Mouse (Mus musculus): ENCODE measurements around the gene Cnnm4. TPM values are rescaled to one million over a fixed set of nuclear protein-coding genes. Genes with fewer than 3 reads are reported as not detected.
"Not testable (repeated sequence)": the region's sequence is repeated elsewhere in the genome, so short reads cannot be mapped to it uniquely, and the experiment has no call there.

The Cnnm4 gene
- total and polyA plus RNA-seq, 3 experiments: 3.0 to 4.6 (median 3.5) TPM

DNA sequence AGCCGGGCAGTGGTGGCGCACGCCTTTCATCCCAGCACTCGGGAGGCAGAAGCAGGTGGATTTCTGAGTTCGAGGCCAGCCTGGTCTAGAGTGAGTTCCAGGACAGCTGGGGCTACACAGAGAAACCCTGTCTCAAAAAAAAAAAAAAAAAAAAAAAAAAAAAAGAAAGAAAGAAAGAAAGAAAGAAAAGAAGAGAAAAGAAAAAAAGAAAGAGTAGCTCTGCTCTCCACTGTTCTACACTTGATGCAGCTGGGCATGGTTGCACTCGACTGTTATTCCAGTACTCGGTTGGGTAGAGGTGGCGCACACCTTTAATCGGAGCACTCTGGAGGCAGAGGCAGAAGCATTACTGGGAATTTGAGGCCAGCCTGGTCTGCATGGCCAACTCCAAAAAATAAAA, 65.4 kb downstream of the Cnnm4 start, which contains the start of gene Ankrd23:
Gene Ankrd23 (minus strand): TSS at position 101 of the 400 bp plus-strand sequence.
- H3K9me3 ChIP-seq (replicated peaks; ENCODE audit: low read length); H3K4me3 ChIP-seq (replicated peaks in 1 of 3; ENCODE audit: low read depth in 2 of 3, low read length in 2 of 3, poor library complexity in 1 of 3); dilution Hi-C loops (cut with MboI; ENCODE audit: extremely low pct_ligation_motif_present, extremely low pct_unique_long_range_greater_than_20kb, low sequenced_read_pairs); H3K4me2 ChIP-seq (ENCODE audit: insufficient read depth, low read depth, poor library complexity, severe bottlenecking); H3K27me3 ChIP-seq (replicated peaks); H3K79me2 ChIP-seq (replicated peaks; ENCODE audit: control insufficient read depth, extremely low read depth, insufficient read depth, poor library complexity, severe bottlenecking); H3K27ac ChIP-seq (ENCODE audit: insufficient read depth, low read depth); DNase-seq (ENCODE audit: extremely low read depth); H3K4me1 ChIP-seq (ENCODE audit: control insufficient read depth in 1 of 2, insufficient read depth in 2 of 2); in situ Hi-C loops (cut with MboI; ENCODE audit: low pct_ligation_motif_present, low pct_unique_long_range_greater_than_20kb, low sequenced_read_pairs); H3K9ac ChIP-seq (ENCODE audit: insufficient read depth, low read depth): not testable (repeated sequence)
- H3K36me3 ChIP-seq (replicated peaks in 1 of 2; ENCODE audit: control insufficient read depth in 1 of 2, insufficient read depth in 1 of 2, low read length in 1 of 2): peaks cover 51 to 87% of the 10 kb centered on the region in 2 experiments

DNA sequence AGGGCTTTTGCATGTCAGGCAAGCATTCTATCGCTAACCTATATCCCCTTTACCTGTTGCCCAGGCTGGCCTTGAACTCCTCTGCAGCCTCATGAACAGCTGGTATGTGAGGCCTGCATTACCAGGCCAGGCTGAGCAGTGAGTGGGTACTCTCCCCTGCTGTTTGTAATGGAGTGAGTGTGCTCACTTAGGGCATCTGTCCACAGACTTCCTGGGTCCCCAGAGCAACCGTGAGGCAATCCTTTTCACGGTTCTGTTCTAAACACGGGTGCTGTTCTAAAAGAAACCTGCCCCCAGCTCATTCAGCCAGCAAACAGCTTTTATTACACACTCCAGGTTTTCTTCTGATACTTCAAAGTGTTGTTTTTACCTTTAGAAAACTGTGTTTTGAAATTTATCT, 67.3 kb downstream of the Cnnm4 start:
- no peak for DNase-seq (ENCODE audit: extremely low read depth)
- dilution Hi-C loops (cut with MboI; ENCODE audit: extremely low pct_ligation_motif_present, extremely low pct_unique_long_range_greater_than_20kb, low sequenced_read_pairs): no loop called here
- no peak overlapping the region for H3K4me3 ChIP-seq (replicated peaks in 1 of 3; ENCODE audit: low read depth in 2 of 3, low read length in 2 of 3, poor library complexity in 1 of 3)
- H3K9ac ChIP-seq (ENCODE audit: insufficient read depth, low read depth): no peak overlapping the region
- no peak overlapping the region for H3K27ac ChIP-seq (ENCODE audit: insufficient read depth, low read depth)
- no peaks in the 10 kb centered on the region for H3K4me1 ChIP-seq (ENCODE audit: control insufficient read depth in 1 of 2, insufficient read depth in 2 of 2)
- H3K4me2 ChIP-seq (ENCODE audit: insufficient read depth, low read depth, poor library complexity, severe bottlenecking): no peak overlapping the region
- H3K36me3 ChIP-seq (replicated peaks in 1 of 2; ENCODE audit: control insufficient read depth in 1 of 2, insufficient read depth in 1 of 2, low read length in 1 of 2): peaks cover 51 to 89% of the 10 kb centered on the region in 2 experiments
- H3K9me3 ChIP-seq (replicated peaks; ENCODE audit: low read length): no peaks in the 10 kb centered on the region
- in situ Hi-C loops (cut with MboI; ENCODE audit: low pct_ligation_motif_present, low pct_unique_long_range_greater_than_20kb, low sequenced_read_pairs): no loop called here
- H3K27me3 ChIP-seq (replicated peaks): no peaks in the 10 kb centered on the region
- TF ChIP-seq IRF4 (IDR thresholded peaks at IDR 0.05; ENCODE audit: low read depth, low read length) (no peak), MAZ (IDR thresholded peaks at IDR 0.05; ENCODE audit: low read depth, low read length) (no peak), UBTF (IDR thresholded peaks at IDR 0.05; ENCODE audit: low read depth, low read length) (no peak), MEF2A (IDR thresholded peaks at IDR 0.05; ENCODE audit: borderline replicate concordance, low read depth, low read length) (no peak), JUND (conservative IDR thresholded peaks at IDR 0.05; ENCODE audit: low read depth, low read length) (no peak), ZKSCAN1 (IDR thresholded peaks at IDR 0.05; ENCODE audit: borderline replicate concordance, low read depth, low read length) (no peak), MAX (IDR thresholded peaks at IDR 0.05; ENCODE audit: low read length) (no peak), RAD21 (IDR thresholded peaks at IDR 0.05; ENCODE audit: low read depth, low read length) (no peak), TCF12 (IDR thresholded peaks at IDR 0.05; ENCODE audit: low read depth, low read length) (no peak), E2F4 (IDR thresholded peaks at IDR 0.05; ENCODE audit: insufficient replicate concordance, low read depth, low read length) (no peak), ZNF384 (IDR thresholded peaks at IDR 0.05; ENCODE audit: low read depth, low read length) (no peak), ZC3H11A (IDR thresholded peaks at IDR 0.05; ENCODE audit: low read depth, low read length) (no peak), CTCF (conservative IDR thresholded peaks at IDR 0.05 in 1 of 2, IDR thresholded peaks at IDR 0.05 in 1 of 2; ENCODE audit: low read depth in 2 of 2, low read length in 2 of 2) (no peak), PAX5 (IDR thresholded peaks at IDR 0.05; ENCODE audit: low read length) (no peak), MXI1 (IDR thresholded peaks at IDR 0.05; ENCODE audit: low read depth, low read length) (no peak), HCFC1 (IDR thresholded peaks at IDR 0.05; ENCODE audit: low read depth, low read length) (no peak), SIN3A (IDR thresholded peaks at IDR 0.05; ENCODE audit: low read length) (no peak), TBP (conservative IDR thresholded peaks at IDR 0.05; ENCODE audit: low read depth, low read length) (no peak), ELF1 (IDR thresholded peaks at IDR 0.05; ENCODE audit: low read depth, low read length) (no peak)
- H3K79me2 ChIP-seq (replicated peaks; ENCODE audit: control insufficient read depth, extremely low read depth, insufficient read depth, poor library complexity, severe bottlenecking): no peaks in the 10 kb centered on the region
